Mouse (Mus musculus) olfactory bulb, adult 2 months (tissue): ENCODE data around the gene Hdac6.

Source experiments
- CTCF ChIP-seq: fragments of 200-500 bp; IDR thresholded peaks from 2 replicates; pipeline ENCODE4 v1.5.1; 2012; ENCODE audit warnings: low read depth, mild to moderate bottlenecking, low read length, moderate library complexity; ENCODE audit not compliant: insufficient read depth
- POLR2A ChIP-seq: fragments of 200-500 bp; IDR thresholded peaks from 2 replicates; pipeline ENCODE4 v1.6.1; 2012; ENCODE audit warnings: mild to moderate bottlenecking, low read depth, low read length, moderate library complexity; ENCODE audit not compliant: insufficient read depth

- TF ChIP-seq CTCF, result no peak
- TF ChIP-seq POLR2A, result no peak
These were observed 10.0 kb downstream of the Hdac6 start for GRCm38 (mm10) chrX:7937667-7938066.
